Mouse (Mus musculus) frontal cortex, adult (tissue): Measurements from ENCODE around the gene Sstr4.

ENCODE experiments used
- ATAC-seq: cut with Nextera tagmentation; 2 replicates; pipeline ENCODE4 v1.9.2; 2017; ENCODE audit warnings: mild to moderate bottlenecking, moderate library complexity, mixed read lengths; ENCODE audit not compliant: low TSS enrichment

Gene Sstr4

GRCm38 (mm10) chr2:148429001-148429505, 33.9 kb downstream of the Sstr4 start:
- ATAC-seq, result no peak

GRCm38 (mm10) chr2:148430941-148431340, 35.8 kb downstream of the Sstr4 start:
- no peak for ATAC-seq

GRCm38 (mm10) chr2:148432346-148432745, 37.2 kb downstream of the Sstr4 start:
- no peak for ATAC-seq

- no peak for ATAC-seq
Measured at GRCm38 (mm10) chr2:148436285-148436684, 41.1 kb downstream of the Sstr4 start.

GRCm38 (mm10) chr2:148439691-148440276, 44.6 kb downstream of the Sstr4 start:
- no peak for ATAC-seq

GRCm38 (mm10) chr2:148441421-148441820, 46.3 kb downstream of the Sstr4 start:
- no peak for ATAC-seq

GRCm38 (mm10) chr2:148442172-148442571, 47.0 kb downstream of the Sstr4 start:
- no peak for ATAC-seq

- no peak for ATAC-seq
Measured at GRCm38 (mm10) chr2:148442710-148443109, 47.6 kb downstream of the Sstr4 start.

GRCm38 (mm10) chr2:148443249-148443958, 48.3 kb downstream of the Sstr4 start, which contains the start of gene Cd93:
Gene Cd93, minus strand, starts transcription at chr2:148443563.
- ATAC-seq, result no peak

- ATAC-seq, result no peak
Measured at GRCm38 (mm10) chr2:148444472-148444871, 49.3 kb downstream of the Sstr4 start.

- no peak for ATAC-seq
Measured at GRCm38 (mm10) chr2:148445616-148446015, 50.5 kb downstream of the Sstr4 start.
